In the genomic region with DNA sequence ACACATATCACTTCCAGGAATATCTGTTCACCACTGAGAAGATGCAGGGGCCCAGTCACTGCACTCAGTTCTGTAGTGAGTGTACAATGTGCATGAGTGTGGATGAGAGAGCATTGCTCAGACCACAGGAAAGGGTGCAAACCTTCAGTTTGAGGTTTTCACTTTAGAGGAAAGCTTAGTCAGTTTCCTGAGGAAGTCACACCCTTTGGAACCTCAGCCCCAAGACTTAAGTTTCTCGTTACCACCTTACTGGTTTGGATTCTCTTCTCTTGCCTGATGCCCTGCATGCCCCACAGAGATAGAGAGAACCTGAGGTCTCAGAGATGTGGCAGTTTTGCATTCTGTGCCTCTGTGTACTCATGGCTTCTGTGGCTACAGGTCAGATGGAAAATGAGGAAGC, we compare ENCODE assay signal across 18 mouse cellular contexts. TPM values are rescaled to one million over a fixed set of nuclear protein-coding genes. Genes with fewer than 3 reads are reported as not detected.
DNase-seq lines count a peak whose midpoint lies in the region; ATAC-seq and TF ChIP-seq lines count a peak whose summit lies in the region.
"Had no signal": no experiment of that assay in that cellular context is flagged by ENCODE, and none has a peak within 500 bp of the region (broad histone marks: within the 10 kb centered on the region; RNA-seq: fewer than 3 reads in every experiment).

No protein-coding gene starts in this region.

- TF ChIP-seq EP300 in CH12.LX (IDR thresholded peaks at IDR 0.05; ENCODE audit: low read length): no peak

- H3K27ac ChIP-seq in CH12.LX (ENCODE audit: insufficient read depth, low read depth): no peak overlapping the region
- peak overlapping the region; percentile 60 for H3K27ac ChIP-seq in liver, embryonic 16.5 days (ENCODE audit: low read length)
- H3K27ac ChIP-seq: embryonic facial prominence, embryonic 10.5 days had no signal

- TF ChIP-seq POLR2A in CH12.LX (IDR thresholded peaks at IDR 0.05; ENCODE audit: low read depth, low read length): no peak

- TF ChIP-seq RAD21 in CH12.LX (IDR thresholded peaks at IDR 0.05; ENCODE audit: low read depth, low read length): no peak

- DNase-seq in CH12.LX (ENCODE audit: extremely low read depth): peak; percentile 24
- peak; percentile 7 for DNase-seq in c-Kit-positive CD71-positive TER-119-positive erythroid progenitor cells, embryonic 14.5 days (ENCODE audit: low spot score)
- DNase-seq in thymus, postnatal 0 days (ENCODE audit: low spot score): peak; percentile 61
- DNase-seq in layer of hippocampus, adult 9-11 months: no peak
- no peak for DNase-seq in adrenal gland, adult 18-20 months (ENCODE audit: low spot score in 2 of 2)
- no peak for DNase-seq in kidney, postnatal 36 days
- DNase-seq: adrenal gland, adult 8-10 months; cerebellum, adult 11 months; gastrocnemius, postnatal 25 days; heart, postnatal 14 days; kidney, adult 11 months; lung, postnatal 14 days had no signal

- no peaks in the 10 kb centered on the region for H3K9me3 ChIP-seq in CH12.LX (replicated peaks; ENCODE audit: low read length)
- no peaks in the 10 kb centered on the region for H3K9me3 ChIP-seq in liver, embryonic 16.5 days (replicated peaks; ENCODE audit: control insufficient read depth, low read length)
- H3K9me3 ChIP-seq: embryonic facial prominence, embryonic 10.5 days had no signal

- H3K36me3 ChIP-seq in CH12.LX (replicated peaks in 1 of 2; ENCODE audit: control insufficient read depth in 1 of 2, insufficient read depth in 1 of 2, low read length in 1 of 2): no peaks in the 10 kb centered on the region
- no peaks in the 10 kb centered on the region for H3K36me3 ChIP-seq in liver, embryonic 16.5 days (ENCODE audit: control insufficient read depth, insufficient read depth)
- H3K36me3 ChIP-seq: embryonic facial prominence, embryonic 10.5 days had no signal

- no peaks in the 10 kb centered on the region for H3K27me3 ChIP-seq in CH12.LX (replicated peaks)
- no peaks in the 10 kb centered on the region for H3K27me3 ChIP-seq in liver, embryonic 16.5 days (ENCODE audit: control insufficient read depth, insufficient read depth, low read depth, low read length)

- no peak for TF ChIP-seq CTCF in CH12.LX (conservative IDR thresholded peaks at IDR 0.05 in 1 of 2, IDR thresholded peaks at IDR 0.05 in 1 of 2; ENCODE audit: low read depth in 2 of 2, low read length in 2 of 2)

- ATAC-seq in liver, embryonic 16.5 days (ENCODE audit: low read depth): peak; percentile 59
- ATAC-seq: forebrain, embryonic 14.5 days had no signal

- in situ Hi-C loops in CH12.LX (cut with MboI; ENCODE audit: low pct_ligation_motif_present, low pct_unique_long_range_greater_than_20kb, low sequenced_read_pairs): no loop called here

- H3K4me3 ChIP-seq in CH12.LX (replicated peaks in 1 of 3; ENCODE audit: low read depth in 2 of 3, low read length in 2 of 3, poor library complexity in 1 of 3): no peak overlapping the region
- H3K4me3 ChIP-seq in liver, embryonic 16.5 days (ENCODE audit: low read depth, low read length): no peak overlapping the region
- H3K4me3 ChIP-seq: embryonic facial prominence, embryonic 10.5 days; myocyte had no signal

- no peaks in the 10 kb centered on the region for H3K79me2 ChIP-seq in CH12.LX (replicated peaks; ENCODE audit: control insufficient read depth, extremely low read depth, insufficient read depth, poor library complexity, severe bottlenecking)

- no peak overlapping the region for H3K4me2 ChIP-seq in CH12.LX (ENCODE audit: insufficient read depth, low read depth, poor library complexity, severe bottlenecking)
- H3K4me2 ChIP-seq in liver, embryonic 16.5 days (ENCODE audit: low read depth, low read length): no peak overlapping the region

- 19% methylated on average over 1 of the region's 1 CpGs for WGBS in liver, embryonic 16.5 days (ENCODE audit: insufficient replicate concordance)

- H3K4me1 ChIP-seq in CH12.LX (ENCODE audit: control insufficient read depth in 1 of 2, insufficient read depth in 2 of 2): peaks cover 0 to 10% of the 10 kb centered on the region in 2 experiments; a peak in 2 of 4 replicates
- H3K4me1 ChIP-seq in liver, embryonic 16.5 days (ENCODE audit: control insufficient read depth, low read depth, low read length): no peaks in the 10 kb centered on the region
- H3K4me1 ChIP-seq: embryonic facial prominence, embryonic 10.5 days had no signal

- dilution Hi-C loops in CH12.LX (cut with MboI; ENCODE audit: extremely low pct_ligation_motif_present, extremely low pct_unique_long_range_greater_than_20kb, low sequenced_read_pairs): no loop called here

- no peak overlapping the region for H3K9ac ChIP-seq in CH12.LX (ENCODE audit: insufficient read depth, low read depth)
- no peak overlapping the region for H3K9ac ChIP-seq in liver, embryonic 16.5 days (ENCODE audit: low read depth, low read length)

TF ChIP-seq in CH12.LX, 34 proteins besides CTCF, POLR2A, EP300 and RAD21:
- TF ChIP-seq USF1 (IDR thresholded peaks at IDR 0.05; ENCODE audit: low read depth, low read length): no peak
- TF ChIP-seq MAFK (IDR thresholded peaks at IDR 0.05; ENCODE audit: insufficient replicate concordance, low read length): no peak
- no peak for TF ChIP-seq NRF1 (IDR thresholded peaks at IDR 0.05; ENCODE audit: low read depth, low read length)
- no peak for TF ChIP-seq ZKSCAN1 (IDR thresholded peaks at IDR 0.05; ENCODE audit: borderline replicate concordance, low read depth, low read length)
- no peak for TF ChIP-seq MAX (IDR thresholded peaks at IDR 0.05; ENCODE audit: low read length)
- no peak for TF ChIP-seq SIN3A (IDR thresholded peaks at IDR 0.05; ENCODE audit: low read length)
- TF ChIP-seq JUN (IDR thresholded peaks at IDR 0.05; ENCODE audit: insufficient read depth, low read depth, low read length): no peak
- no peak for TF ChIP-seq ZC3H11A (IDR thresholded peaks at IDR 0.05; ENCODE audit: low read depth, low read length)
- no peak for TF ChIP-seq PAX5 (IDR thresholded peaks at IDR 0.05; ENCODE audit: low read length)
- no peak for TF ChIP-seq MAZ (IDR thresholded peaks at IDR 0.05; ENCODE audit: low read depth, low read length)
- TF ChIP-seq UBTF (IDR thresholded peaks at IDR 0.05; ENCODE audit: low read depth, low read length): no peak
- TF ChIP-seq ETS1 (conservative IDR thresholded peaks at IDR 0.05; ENCODE audit: low read depth, low read length): no peak
- no peak for TF ChIP-seq IRF4 (IDR thresholded peaks at IDR 0.05; ENCODE audit: low read depth, low read length)

RNA-seq across cellular contexts. Expression of a gene that starts 3.7 kb away (rescaled TPM):
- total RNA-seq in CH12.LX (2012; rRNA removed) (not detected in 2 replicates), CH12.LX (2014; rRNA removed) (not detected in 2 replicates)
- not detected in 2 replicates for polyA plus RNA-seq in CH12.LX (2012; ENCODE audit: insufficient read length, low read depth)
- polyA plus RNA-seq in liver, embryonic 16.5 days (2015; fragmentation: Nextera tagmentation; extraction: Ambion mirVana): not detected in 2 replicates
- polyA plus RNA-seq in thymus, postnatal 0 days (2015; fragmentation: Nextera tagmentation; extraction: Ambion mirVana): 0.14 TPM in 1 of 2 replicates, not detected in the other
- not detected for total RNA-seq in adrenal gland, adult 18-20 months (2021)
- total RNA-seq: adrenal gland, adult 8-10 months; gastrocnemius, postnatal 25 days; heart, postnatal 14 days; layer of hippocampus, adult 18-20 months; left cerebral cortex, postnatal 25 days had no signal
- polyA plus RNA-seq: embryonic facial prominence, embryonic 10.5 days; forebrain, embryonic 14.5 days; myocyte had no signal

RNA-seq across cellular contexts. Expression of a gene that starts 9.2 kb away (rescaled TPM):
- not detected in 2 replicates for total RNA-seq in CH12.LX (2012; rRNA removed)
- not detected in 2 replicates for total RNA-seq in CH12.LX (2014; rRNA removed)
- polyA plus RNA-seq in CH12.LX (2012; ENCODE audit: insufficient read length, low read depth): not detected in 2 replicates
- polyA plus RNA-seq in liver, embryonic 16.5 days (2015; fragmentation: Nextera tagmentation; extraction: Ambion mirVana): not detected in 2 replicates
- not detected in 2 replicates for polyA plus RNA-seq in thymus, postnatal 0 days (2015; fragmentation: Nextera tagmentation; extraction: Ambion mirVana)
- not detected for total RNA-seq in adrenal gland, adult 18-20 months (2021)
- total RNA-seq: adrenal gland, adult 8-10 months; gastrocnemius, postnatal 25 days; heart, postnatal 14 days; layer of hippocampus, adult 18-20 months; left cerebral cortex, postnatal 25 days had no signal
- polyA plus RNA-seq: embryonic facial prominence, embryonic 10.5 days; forebrain, embryonic 14.5 days; myocyte had no signal

RNA-seq across cellular contexts. Expression of a gene that starts 49.4 kb away (rescaled TPM):
- not detected in 2 replicates for total RNA-seq in CH12.LX (2012; rRNA removed)
- not detected in 2 replicates for total RNA-seq in CH12.LX (2014; rRNA removed)
- not detected in 2 replicates for polyA plus RNA-seq in CH12.LX (2012; ENCODE audit: insufficient read length, low read depth)
- not detected in 2 replicates for polyA plus RNA-seq in liver, embryonic 16.5 days (2015; fragmentation: Nextera tagmentation; extraction: Ambion mirVana)
- not detected in 2 replicates for polyA plus RNA-seq in thymus, postnatal 0 days (2015; fragmentation: Nextera tagmentation; extraction: Ambion mirVana)
- total RNA-seq in adrenal gland, adult 18-20 months (2021): not detected
- total RNA-seq: adrenal gland, adult 8-10 months; gastrocnemius, postnatal 25 days; heart, postnatal 14 days; layer of hippocampus, adult 18-20 months; left cerebral cortex, postnatal 25 days had no signal
- polyA plus RNA-seq: embryonic facial prominence, embryonic 10.5 days; forebrain, embryonic 14.5 days; myocyte had no signal

Comparison
In these comparisons a context has a peak if more than half of its experiments do, and no peak if none do; other contexts are left out.
1. DNase-seq: peak in CH12.LX (single experiment), c-Kit-positive CD71-positive TER-119-positive erythroid progenitor cells, embryonic 14.5 days (single experiment) and thymus, postnatal 0 days (single experiment); none in layer of hippocampus, adult 9-11 months (single experiment), adrenal gland, adult 18-20 months (0 of 2) and kidney, postnatal 36 days (0 of 2).